Mouse (Mus musculus) liver, embryonic 11.5 days (tissue): ENCODE results near the gene Pigf. TPM values are rescaled to one million over a fixed set of nuclear protein-coding genes. Genes with fewer than 3 reads are reported as not detected.
A peak's percentile ranks its signal among the peaks of the same experiment; 100 is the strongest.

ENCODE experiments used
- ATAC-seq: fragments of 200-750 bp; cut with Nextera tagmentation; replicated peaks from 2 replicates; pipeline ENCODE4 v1.8.0; 2017; ENCODE audit warnings: moderate number of reproducible peaks, mild to moderate bottlenecking, moderate TSS enrichment, moderate library complexity; ENCODE audit not compliant: low FRiP score
- DNase-seq: peaks from one replicate; pipeline ENCODE4 v3.0.0-alpha.2; 2017; ENCODE audit warnings: low spot score
- H3K27ac ChIP-seq: fragments of 300-500 bp; sonication (generic); 2 replicates; pipeline ENCODE4 v1.5.1; 2014; ENCODE audit warnings: mild to moderate bottlenecking, low read depth, low read length, control low read depth
- H3K27me3 ChIP-seq: fragments of 300-500 bp; sonication (generic); replicated peaks from 2 replicates; pipeline ENCODE4 v1.6.1; 2014; ENCODE audit warnings: low read length, mixed read lengths; ENCODE audit not compliant: control insufficient read depth, insufficient read depth
- H3K36me3 ChIP-seq: fragments of 300-500 bp; sonication (generic); 2 replicates; pipeline ENCODE4 v1.6.1; 2014; ENCODE audit warnings: mild to moderate bottlenecking, low read length, moderate library complexity, mixed read lengths; ENCODE audit not compliant: control insufficient read depth, insufficient read depth
- H3K4me1 ChIP-seq: fragments of 300-500 bp; sonication (generic); replicated peaks from 2 replicates; pipeline ENCODE4 v1.6.1; 2014; ENCODE audit warnings: low read length, mixed read lengths; ENCODE audit not compliant: control insufficient read depth, insufficient read depth
- H3K4me2 ChIP-seq: fragments of 300-500 bp; sonication (generic); 2 replicates; pipeline ENCODE4 v1.6.1; 2014; ENCODE audit warnings: mild to moderate bottlenecking, control low read depth, moderate library complexity
- H3K4me3 ChIP-seq: fragments of 300-500 bp; sonication (generic); 2 replicates; pipeline ENCODE4 v1.5.1; 2014; ENCODE audit warnings: low read depth, low read length, control low read depth
- H3K9ac ChIP-seq: fragments of 300-500 bp; sonication (generic); 2 replicates; pipeline ENCODE4 v1.6.1; 2014; ENCODE audit warnings: low read depth, low read length, control low read depth
- H3K9me3 ChIP-seq: fragments of 300-500 bp; sonication (generic); 2 replicates; pipeline ENCODE4 v1.6.1; 2016; ENCODE audit warnings: low read length, inconsistent platforms, mixed read lengths; ENCODE audit not compliant: control insufficient read depth
- WGBS: fragments of 180-500 bp; shearing (Covaris S2); extraction: QIAGEN DNeasy Blood & Tissue Kit; methylation state at CpG from one replicate; pipeline ENCODE4 v1.1.7; 2014; 5-methylcytosine and 5-hydroxymethylcytosine counted together
- polyA plus RNA-seq: library from polyadenylated mRNA; unstranded; fragments of >200 nt; fragmentation: Nextera tagmentation; extraction: Ambion mirVana; gene quantifications from 2 replicates; pipeline ENCODE4 v1.2.1, GENCODE M21; 2014

Pigf gene
- polyA plus RNA-seq, 1 experiment from 2014 or later: 31.3 TPM

DNA sequence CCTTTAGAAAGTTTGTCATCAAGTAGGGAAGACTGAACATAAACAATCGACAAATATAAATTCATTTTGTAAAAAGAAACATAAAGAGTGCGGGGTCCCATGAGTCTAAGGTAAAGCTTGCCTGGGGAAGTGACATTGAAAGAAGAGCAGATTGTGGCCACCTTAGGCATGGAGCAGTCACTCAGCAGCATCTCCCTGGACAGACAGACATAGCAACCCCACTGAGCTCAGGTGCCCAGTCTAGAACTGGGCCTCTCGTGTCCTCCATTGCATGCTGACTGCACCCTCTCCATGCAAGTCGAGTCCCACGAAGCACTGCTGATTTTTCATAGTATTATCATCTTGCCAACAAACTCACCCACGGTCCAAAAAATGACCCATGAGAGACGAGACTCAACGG lies 19.6 kb upstream of the Pigf start:
- 74% methylated on average over 8 of the region's 8 CpGs for WGBS
- ATAC-seq (no peak), DNase-seq (peak; percentile 18)
- no peak overlapping the region for H3K27ac ChIP-seq
- no peaks in the 10 kb centered on the region for H3K4me1 ChIP-seq
- no peaks in the 10 kb centered on the region for H3K36me3 ChIP-seq
- H3K9ac ChIP-seq: no peak overlapping the region
- H3K4me2 ChIP-seq: no peak overlapping the region
- H3K9me3 ChIP-seq: no peaks in the 10 kb centered on the region
- no peak overlapping the region for H3K4me3 ChIP-seq
- no peaks in the 10 kb centered on the region; the same call in 1 of the 2 replicates for H3K27me3 ChIP-seq

DNA sequence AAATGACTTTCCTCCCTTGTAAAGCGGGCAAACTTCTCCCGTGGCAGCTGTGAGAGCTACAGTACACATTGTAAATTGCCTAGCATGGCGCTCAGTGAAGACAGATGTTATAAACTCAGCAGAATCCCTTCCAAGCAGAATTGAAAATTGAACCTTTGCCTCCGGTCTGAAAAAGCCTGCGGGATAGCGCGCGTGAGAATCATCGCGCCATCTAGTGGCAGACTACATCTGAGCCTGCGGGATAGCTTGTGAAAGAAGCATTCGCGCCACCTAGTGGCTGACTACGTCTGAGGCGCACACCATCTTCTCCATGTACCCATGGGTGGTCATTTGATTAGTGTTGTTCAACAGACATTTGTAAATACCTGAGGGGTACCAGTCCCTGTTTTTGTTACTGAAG lies 19.2 kb upstream of the Pigf start:
- H3K9ac ChIP-seq: no peak overlapping the region
- 2% methylated on average over 15 of the region's 15 CpGs for WGBS

DNA sequence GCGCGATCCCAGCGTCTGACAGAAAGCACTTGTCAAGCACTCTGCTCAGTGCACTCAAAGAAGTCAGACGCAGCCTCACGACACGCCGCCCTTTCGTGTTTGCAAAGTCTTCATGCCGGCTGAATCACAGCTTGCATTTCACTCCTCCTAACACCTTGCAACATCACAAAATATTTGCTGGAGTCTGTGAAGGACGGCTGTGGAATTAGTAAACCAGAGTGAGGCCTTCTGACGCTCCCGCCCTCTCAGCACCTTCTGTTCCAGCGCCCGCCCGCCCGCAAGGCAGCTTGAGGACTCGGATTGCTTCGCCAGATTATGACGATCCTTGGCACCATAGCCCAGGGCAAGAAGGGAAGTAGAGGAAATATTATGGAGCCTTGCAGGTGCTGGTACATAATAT lies 16.5 kb upstream of the Pigf start:
- no peak overlapping the region for H3K4me2 ChIP-seq
- peak; percentile 24 for DNase-seq
- 65% methylated on average over 19 of the region's 19 CpGs for WGBS
- H3K4me1 ChIP-seq: no peaks in the 10 kb centered on the region
- H3K27me3 ChIP-seq: no peaks in the 10 kb centered on the region; the same call in 1 of the 2 replicates
- H3K36me3 ChIP-seq: no peaks in the 10 kb centered on the region
- no peaks in the 10 kb centered on the region for H3K9me3 ChIP-seq
- no peak overlapping the region for H3K9ac ChIP-seq
- H3K4me3 ChIP-seq: no peak overlapping the region
- no peak for ATAC-seq
- no peak overlapping the region for H3K27ac ChIP-seq

More for the DNA sequence above, 19.2 kb upstream of the Pigf start:
- ATAC-seq (peak; percentile 71; the same call in 1 of the 2 replicates), DNase-seq (peak; percentile 72)
- H3K4me2 ChIP-seq: no peak overlapping the region
- H3K4me3 ChIP-seq: no peak overlapping the region
- no peaks in the 10 kb centered on the region for H3K36me3 ChIP-seq
- H3K4me1 ChIP-seq: no peaks in the 10 kb centered on the region
- H3K27ac ChIP-seq: no peak overlapping the region
- no peaks in the 10 kb centered on the region for H3K9me3 ChIP-seq
- H3K27me3 ChIP-seq: no peaks in the 10 kb centered on the region; the same call in 1 of the 2 replicates

DNA sequence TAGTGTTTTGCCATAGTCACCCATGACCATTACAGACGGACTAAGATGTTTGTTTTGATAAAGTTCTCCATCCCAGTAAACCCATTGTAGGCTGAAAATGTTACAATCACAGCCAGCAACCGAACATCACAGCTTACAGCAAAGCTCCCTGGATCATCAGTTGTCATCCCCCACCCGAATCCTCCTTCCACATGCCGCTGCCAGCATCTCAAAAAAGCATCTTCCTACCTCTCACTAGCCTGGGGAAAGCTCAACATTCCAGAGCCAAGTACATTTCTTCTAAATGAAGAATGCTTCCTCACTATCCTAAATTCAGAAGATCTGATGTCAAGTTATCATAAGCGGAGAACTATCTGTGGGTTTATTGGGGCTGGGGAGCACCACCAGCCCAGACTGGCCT lies 13.3 kb upstream of the Pigf start:
- no peaks in the 10 kb centered on the region for H3K27me3 ChIP-seq
- 85% methylated on average over 5 of the region's 5 CpGs for WGBS
- DNase-seq: no peak
- H3K27ac ChIP-seq: no peak overlapping the region
- H3K4me3 ChIP-seq: no peak overlapping the region
- H3K9me3 ChIP-seq: no peaks in the 10 kb centered on the region
- H3K9ac ChIP-seq: no peak overlapping the region
- no peak overlapping the region for H3K4me2 ChIP-seq
- H3K4me1 ChIP-seq: no peaks in the 10 kb centered on the region
- ATAC-seq: no peak
- H3K36me3 ChIP-seq: peaks cover 2% of the 10 kb centered on the region; the same call in 1 of the 2 replicates

DNA sequence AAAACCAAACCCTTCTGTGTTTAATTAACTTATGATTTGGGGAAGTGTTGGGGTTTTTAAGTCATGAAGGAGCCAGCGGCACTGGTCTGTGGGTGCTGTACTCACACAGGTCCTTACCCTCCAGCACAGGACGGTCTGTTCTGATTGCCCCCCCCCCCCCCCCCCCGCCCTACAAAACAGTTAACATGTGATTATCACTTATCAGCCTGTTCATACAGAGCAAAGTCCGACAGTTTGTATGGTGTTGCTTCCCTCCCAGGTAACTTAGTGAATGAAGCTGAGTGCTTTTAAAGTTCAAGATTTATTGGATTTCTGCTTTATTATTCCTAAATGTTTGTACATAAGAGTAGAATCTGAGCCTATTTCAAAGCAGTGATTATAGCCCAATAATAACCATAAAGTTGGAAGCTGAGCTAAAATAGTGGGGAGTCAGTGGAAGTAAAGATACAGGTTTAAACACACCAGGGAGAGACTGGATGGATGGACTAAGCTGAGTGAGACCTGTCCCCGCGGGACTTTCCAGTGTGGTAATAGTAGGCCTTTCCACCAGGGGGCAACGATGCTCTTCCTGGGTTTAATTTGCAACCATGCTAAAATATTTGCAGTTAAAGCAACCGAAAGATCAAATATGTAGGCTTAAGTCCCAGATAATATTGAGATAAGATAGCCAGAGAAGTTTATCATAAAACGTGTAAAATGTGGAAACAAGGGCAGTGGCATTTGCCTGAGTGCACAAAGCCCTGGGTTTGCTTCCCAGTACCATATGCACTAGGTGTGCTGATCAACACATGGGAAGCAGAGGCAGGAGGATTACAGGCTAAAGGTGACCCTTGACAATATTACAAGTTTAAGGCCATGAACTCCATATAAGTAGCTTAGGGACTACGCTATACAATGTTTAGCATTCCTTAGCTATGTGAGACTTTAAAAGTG lies 11.2 kb upstream of the Pigf start:
- H3K36me3 ChIP-seq: peaks cover 2% of the 10 kb centered on the region; the same call in 1 of the 2 replicates
- WGBS: 54% methylated on average over 10 of the region's 10 CpGs
- no peak overlapping the region for H3K9ac ChIP-seq
- no peaks in the 10 kb centered on the region for H3K4me1 ChIP-seq
- no peaks in the 10 kb centered on the region for H3K27me3 ChIP-seq
- no peak overlapping the region for H3K4me2 ChIP-seq
- ATAC-seq (no peak), DNase-seq (no peak)
- no peaks in the 10 kb centered on the region for H3K9me3 ChIP-seq
- H3K4me3 ChIP-seq: no peak overlapping the region
- no peak overlapping the region for H3K27ac ChIP-seq

DNA sequence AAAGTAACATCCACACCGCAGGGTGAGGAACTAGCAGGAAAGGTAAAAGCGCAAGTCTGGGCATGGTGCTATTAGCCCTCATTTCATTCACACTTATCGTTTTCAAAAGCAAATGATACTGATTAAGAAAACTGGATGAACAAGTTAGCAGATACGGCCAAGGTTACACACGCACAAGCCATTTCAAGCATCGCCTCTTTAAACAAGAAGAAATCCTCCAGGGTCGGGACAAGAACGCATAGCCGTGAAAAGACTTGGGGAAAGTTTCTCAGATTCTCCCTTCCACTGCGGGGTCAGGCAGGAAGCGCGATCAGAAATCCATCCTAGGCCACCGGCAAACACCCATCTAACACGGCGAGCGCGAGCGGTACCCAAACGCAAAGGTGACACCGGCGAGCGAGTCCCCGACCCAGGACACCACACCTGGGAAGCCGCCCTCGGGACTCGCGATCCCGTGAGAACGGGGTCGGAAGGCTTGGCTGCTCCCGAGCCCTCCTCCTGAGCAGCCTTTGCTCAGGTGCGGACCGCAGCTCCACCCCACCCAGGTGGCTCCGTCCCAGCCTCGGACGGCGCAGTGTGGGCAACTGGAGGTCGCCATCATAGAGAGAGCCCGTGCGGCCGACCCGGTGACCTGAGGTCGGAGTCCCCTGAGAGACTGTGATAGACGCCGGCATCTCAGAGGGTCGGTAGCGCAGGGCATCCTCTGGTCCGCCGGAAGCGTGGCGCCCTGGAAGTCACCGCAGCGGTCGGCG lies 539 bp downstream of the Pigf start:
- Histone ChIP-seq H3K4me1 (peaks cover 5% of the 10 kb centered on the region; the same call in 1 of the 2 replicates), H3K36me3 (peaks cover 3% of the 10 kb centered on the region; the same call in 1 of the 2 replicates), H3K9me3 (no peaks in the 10 kb centered on the region), H3K4me2 (peak overlapping the region; percentile 92), H3K27me3 (no peaks in the 10 kb centered on the region), H3K4me3 (peak overlapping the region; percentile 96), H3K9ac (peak overlapping the region; percentile 71), H3K27ac (no peak overlapping the region)
- no peak for DNase-seq
- WGBS: 1% methylated on average over 55 of the region's 55 CpGs
- ATAC-seq: peak; percentile 70

DNA sequence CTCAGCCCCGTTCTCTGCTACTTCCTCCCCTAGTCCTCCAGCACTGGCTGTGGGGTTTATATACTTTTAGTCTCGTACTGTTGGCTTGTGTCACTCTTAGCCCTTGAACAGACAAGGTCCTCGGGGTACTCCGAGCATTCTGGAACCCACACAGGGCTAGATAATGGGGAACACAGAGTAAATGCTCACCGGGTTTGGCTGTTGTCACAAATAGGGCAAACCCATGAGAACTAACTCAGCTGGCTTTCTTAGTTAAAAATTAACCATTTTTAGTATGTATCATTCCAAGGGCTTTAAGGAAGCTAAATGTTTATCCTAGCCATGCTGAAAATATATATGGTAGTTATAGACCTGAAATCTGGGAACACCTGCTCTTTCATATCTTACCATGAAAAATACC lies 5.5 kb downstream of the Pigf start:
- Histone ChIP-seq H3K9me3 (no peaks in the 10 kb centered on the region), H3K9ac (no peak overlapping the region), H3K4me1 (peaks cover 5% of the 10 kb centered on the region; the same call in 1 of the 2 replicates), H3K36me3 (no peaks in the 10 kb centered on the region; the same call in 1 of the 2 replicates), H3K27me3 (no peaks in the 10 kb centered on the region), H3K4me2 (no peak overlapping the region), H3K4me3 (no peak overlapping the region), H3K27ac (no peak overlapping the region)
- 88% methylated on average over 5 of the region's 5 CpGs for WGBS
- ATAC-seq: no peak
- DNase-seq: no peak

DNA sequence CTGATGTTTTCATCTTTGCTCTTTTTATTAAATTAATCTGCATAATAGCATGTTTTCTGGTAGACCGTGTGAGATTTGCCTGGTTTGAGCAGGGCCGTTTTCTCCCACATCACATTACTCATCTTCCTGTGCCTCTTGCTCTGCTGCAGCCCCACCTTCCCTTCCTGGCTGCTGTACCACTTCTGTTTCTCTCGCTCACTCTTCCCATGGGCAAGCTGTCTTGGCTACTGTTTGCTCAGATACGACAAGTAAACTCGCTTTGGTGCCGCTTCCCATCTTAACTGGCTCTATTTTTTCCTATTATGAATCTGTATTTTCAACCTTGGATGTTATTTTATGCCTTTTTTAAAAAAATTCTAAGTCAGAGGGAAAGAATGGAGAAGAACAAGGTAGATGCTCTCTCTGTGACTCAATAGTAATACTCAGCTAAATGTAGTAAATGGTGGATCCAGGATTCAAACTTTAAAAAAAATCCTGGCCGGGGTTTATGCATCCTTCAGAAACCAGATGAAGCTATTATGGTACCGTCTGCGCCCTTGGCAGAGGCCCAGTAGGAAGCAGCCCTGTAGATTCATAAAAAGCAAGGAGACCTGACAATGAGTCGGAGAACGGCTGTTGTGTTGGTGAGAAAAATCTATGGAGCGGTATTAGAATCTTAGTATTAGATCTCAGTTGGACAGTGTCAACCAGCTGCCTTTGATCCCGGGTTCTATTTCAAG lies 13.7 kb downstream of the Pigf start:
- Histone ChIP-seq H3K4me3 (no peak overlapping the region), H3K9ac (no peak overlapping the region), H3K9me3 (no peaks in the 10 kb centered on the region), H3K4me1 (no peaks in the 10 kb centered on the region), H3K27ac (no peak overlapping the region), H3K27me3 (no peaks in the 10 kb centered on the region), H3K4me2 (no peak overlapping the region), H3K36me3 (no peaks in the 10 kb centered on the region)
- DNase-seq (no peak), ATAC-seq (no peak)
- WGBS: 85% methylated on average over 13 of the region's 13 CpGs
